Mouse (Mus musculus) lung, postnatal 0 days (tissue): ENCODE measurements around the gene Rbm38.

ENCODE experiments used
- CTCF ChIP-seq: IDR thresholded peaks from 2 replicates; pipeline ENCODE4 v1.5.1; 2016; ENCODE audit warnings: antibody characterized with exemption, mild to moderate bottlenecking
- EP300 ChIP-seq: IDR thresholded peaks from 2 replicates; pipeline ENCODE4 v1.6.1; 2016; ENCODE audit warnings: antibody characterized with exemption, mild to moderate bottlenecking, control low read depth

GRCm38 (mm10) chr2:173040803-173041202, 20.5 kb downstream of the Rbm38 start:
- TF ChIP-seq CTCF (no peak), EP300 (no peak)
